Mouse (Mus musculus): Measurements from ENCODE around the gene Klhl18.

Klhl18 gene

DNA sequence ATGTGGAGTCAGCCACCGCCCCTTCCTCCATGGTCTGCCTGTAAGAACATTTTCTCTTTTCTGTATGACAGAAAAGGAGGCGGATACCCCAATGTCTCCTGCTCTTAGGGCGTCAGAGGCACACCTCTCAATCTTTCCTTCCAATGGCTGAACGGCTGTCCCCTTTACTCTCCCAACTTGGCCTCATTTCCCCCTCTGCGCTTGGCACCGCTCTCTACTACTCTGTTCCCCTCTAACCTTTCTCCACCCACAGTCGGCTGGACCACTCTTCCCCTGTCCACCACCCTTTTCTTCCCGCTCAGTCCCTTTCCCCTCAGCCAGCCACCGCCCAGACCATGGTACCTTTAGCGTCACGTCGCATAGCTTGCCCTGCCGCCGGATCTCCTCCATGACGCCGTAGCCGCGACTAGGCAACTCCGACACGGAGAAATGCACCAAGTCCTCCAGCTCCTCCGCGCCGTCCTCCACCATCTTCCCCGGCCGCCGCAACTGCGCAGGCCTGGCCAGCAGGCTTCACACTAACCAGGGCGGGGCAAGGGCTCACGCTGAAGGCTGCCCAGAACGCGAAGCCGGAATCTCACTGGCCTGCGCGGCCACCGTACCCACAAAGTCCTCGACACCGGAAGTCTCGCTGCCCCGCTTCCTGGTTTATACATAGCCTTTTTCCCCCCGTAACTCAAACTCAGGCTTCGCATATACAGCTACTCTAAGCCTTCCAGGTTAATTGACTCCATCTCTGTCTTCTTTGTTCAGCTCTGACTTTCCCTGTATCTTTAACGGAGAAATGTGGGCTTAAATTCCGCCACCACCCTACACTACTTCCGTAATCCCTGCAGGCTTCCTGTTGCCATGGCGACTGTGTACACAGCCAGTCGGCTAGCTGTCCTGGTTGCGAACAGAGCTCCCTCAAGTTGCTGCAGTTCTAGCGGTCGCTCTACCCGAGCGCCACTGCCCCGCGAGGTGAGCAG lies at the start of gene Klhl18, which contains the start of gene Kif9:
Gene Klhl18 (minus strand): TSS at position 571 of the 968 bp plus-strand sequence.
Gene Kif9 (plus strand): TSS at position 835 of the 968 bp plus-strand sequence.
- peak; percentile 99 for DNase-seq

GRCm38 (mm10) chr9:110525737-110526136 lies 49.2 kb upstream of the Klhl18 start:
- DNase-seq: no peak

GRCm38 (mm10) chr9:110490913-110491312 lies 14.4 kb upstream of the Klhl18 start:
- DNase-seq: peak in 1 of 2 experiments; percentile 20

DNA sequence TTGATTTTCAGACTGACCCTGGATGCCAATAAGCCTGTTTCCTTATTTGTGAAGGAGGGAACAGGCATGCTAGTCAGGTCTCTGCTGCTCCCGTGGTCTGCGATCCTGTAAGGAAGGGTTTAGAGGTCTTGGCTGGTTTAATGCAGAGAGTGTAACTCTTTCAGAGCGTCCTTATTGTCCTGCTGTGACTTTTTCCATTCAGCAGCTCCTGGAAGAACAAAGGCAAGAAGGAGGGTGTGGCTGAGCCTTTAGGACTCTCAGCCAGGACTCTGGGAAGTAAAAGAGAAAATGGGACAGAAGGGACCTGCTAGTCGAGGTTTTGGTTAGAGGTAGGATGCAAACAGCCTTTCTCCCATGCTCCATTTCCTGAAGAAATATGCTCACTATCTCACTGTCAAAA lies 12.3 kb upstream of the Klhl18 start:
- no peak for DNase-seq

DNA sequence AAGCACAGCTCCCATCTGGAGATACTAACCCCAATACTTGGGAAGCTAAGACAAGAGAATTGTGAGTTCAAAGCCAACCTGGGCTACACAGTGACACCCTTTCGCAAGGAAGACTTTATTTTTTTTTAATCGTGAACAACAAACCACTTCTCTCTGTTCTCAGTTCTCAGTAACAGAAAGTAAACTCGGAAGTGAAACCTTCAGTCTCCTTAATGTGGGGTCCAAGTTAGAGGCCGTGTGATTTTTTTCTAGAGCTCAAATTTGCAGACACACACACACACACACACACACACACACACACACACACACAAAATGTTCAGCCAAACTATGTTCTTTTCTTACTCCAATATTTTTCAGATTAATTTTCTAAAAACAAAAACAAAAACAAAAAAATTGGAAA lies 2.1 kb upstream of the Klhl18 start:
- no peak for DNase-seq

GRCm38 (mm10) chr9:110477951-110478350 lies 1.5 kb upstream of the Klhl18 start:
- DNase-seq: no peak

DNA sequence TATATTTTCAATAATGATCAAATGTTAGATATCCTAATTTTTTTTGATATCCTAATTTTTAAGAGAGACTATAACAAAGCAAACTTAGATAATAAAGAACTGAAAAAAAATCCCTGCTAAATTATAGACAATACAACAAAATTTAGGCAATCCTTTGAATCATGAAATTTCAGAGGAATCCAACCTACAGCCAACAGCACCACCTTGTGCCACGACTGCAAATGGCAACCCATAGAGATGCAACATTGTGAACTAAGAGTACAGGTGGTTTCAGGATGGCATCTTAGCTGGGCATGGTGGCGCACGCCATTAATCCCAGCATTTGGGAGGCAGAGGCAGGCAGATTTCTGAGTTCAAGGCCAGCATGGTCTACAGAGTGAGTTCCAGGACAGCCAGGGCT lies 10.3 kb downstream of the Klhl18 start:
- peak in 1 of 2 experiments; percentile 18 for DNase-seq

DNA sequence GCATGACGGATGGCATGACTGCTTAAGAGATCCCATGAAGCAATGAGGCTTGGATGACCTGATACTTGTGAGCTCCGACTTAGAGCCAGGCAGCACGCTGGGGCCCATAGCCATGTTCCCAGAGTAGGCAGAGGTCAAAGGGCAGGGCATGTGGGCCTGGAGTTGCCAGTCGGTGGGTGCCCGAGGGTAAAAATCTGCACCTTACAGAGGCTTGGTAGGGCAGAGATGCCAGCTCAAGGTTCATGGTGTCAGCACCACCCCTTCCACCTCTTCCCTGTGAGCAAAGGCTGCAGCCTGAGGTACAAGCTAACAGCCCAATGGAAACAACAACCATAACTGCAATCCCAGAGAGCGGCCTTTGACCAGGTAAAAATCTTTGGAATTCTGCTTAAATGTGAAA lies 11.2 kb downstream of the Klhl18 start:
- no peak for DNase-seq

- no peak for DNase-seq
Observed at GRCm38 (mm10) chr9:110463983-110464591, 12.4 kb downstream of the Klhl18 start.

- no peak for DNase-seq
Observed at GRCm38 (mm10) chr9:110462321-110462720, 14.2 kb downstream of the Klhl18 start.

DNA sequence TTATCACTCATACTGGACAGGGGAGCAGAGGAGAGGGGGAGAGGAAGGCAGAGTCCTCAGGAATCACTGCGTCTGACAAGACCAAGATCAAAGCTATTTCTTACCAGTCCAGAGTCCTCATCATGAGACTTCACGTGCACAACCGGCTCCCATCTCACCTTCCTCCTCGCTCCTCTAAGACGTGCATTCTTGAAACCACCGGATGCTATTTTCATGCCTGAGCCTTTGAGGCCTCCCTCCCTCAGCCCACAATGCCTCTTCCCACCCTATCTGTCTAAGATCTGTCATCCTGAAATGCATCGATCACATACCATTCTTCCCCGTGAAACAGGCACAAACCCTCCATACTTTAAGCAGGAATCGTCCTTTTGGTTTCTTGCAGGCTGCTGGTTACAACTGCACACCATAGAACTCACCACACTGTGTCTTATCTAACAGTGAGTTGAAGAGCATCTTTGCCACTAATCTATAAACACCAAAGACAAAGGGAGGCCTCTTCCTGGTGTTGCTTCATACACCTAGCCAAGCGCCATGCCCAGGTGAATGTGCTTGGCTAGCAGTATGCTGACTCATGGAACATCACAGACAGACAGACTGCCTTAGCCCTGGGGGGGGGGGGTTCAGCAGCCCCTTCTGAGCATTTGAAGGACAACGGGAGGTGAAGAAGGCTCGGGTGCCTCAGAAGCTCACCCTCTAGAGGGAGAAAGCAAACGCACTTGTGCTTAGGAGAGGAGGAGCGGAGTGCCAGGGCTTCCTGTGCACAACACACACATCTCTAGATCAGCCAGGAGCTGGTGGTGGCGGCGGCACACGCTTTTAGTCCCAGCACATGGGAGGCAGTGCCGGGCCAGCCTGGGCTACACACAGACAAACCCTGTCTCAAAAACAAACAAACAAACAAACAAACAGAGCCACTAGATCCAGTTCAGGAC lies 15.3 kb downstream of the Klhl18 start:
- no peak for DNase-seq

DNA sequence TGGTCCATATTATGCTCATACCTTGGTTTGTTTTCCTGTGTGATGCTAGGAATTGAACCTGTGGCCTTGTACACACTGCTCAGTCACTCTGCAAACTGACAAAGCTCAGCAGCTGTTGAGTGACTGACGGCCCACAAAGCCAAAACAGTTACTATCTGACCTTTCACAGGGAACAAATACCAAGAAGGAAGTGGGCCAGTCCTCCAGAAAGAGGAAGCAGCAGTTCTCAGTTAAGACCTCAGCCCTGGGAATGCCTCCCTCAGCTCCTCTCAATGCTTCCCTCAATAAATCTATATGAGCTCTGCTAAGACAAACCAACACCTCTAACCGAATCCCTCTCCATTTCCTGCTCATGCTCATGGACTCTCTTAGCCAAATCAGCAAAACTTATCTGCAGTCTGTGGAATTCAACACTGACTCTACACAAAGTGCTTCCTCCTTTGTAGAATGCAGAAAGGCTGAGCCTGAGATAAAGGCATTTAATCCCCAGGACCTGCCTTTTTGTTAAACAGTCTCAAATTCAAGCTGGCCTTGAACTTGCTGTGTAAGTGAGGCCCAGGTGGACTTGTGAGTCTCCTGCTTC lies 17.3 kb downstream of the Klhl18 start:
- DNase-seq: no peak

DNA sequence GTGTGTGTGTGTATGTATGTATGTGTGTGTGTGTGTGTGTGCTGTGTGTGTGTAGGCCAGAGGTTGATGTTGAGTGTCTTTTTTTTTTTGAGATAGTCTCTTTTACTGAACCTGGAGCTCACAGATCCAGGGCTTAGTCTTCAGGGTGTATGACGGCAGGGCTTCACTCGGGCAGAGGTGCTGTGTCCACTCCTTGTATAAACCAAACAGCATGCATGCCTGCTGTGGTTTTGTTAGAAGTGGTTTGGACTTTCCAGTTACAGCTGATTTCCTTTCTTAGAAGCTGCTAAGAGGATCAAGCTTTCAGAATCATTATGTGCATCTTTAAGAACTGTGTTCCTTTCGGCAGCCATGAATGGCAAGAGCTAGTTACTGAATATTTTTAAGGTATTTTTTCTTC lies 18.6 kb downstream of the Klhl18 start:
- no peak for DNase-seq

- DNase-seq: no peak
Observed at GRCm38 (mm10) chr9:110452523-110452922, 24.0 kb downstream of the Klhl18 start.

DNA sequence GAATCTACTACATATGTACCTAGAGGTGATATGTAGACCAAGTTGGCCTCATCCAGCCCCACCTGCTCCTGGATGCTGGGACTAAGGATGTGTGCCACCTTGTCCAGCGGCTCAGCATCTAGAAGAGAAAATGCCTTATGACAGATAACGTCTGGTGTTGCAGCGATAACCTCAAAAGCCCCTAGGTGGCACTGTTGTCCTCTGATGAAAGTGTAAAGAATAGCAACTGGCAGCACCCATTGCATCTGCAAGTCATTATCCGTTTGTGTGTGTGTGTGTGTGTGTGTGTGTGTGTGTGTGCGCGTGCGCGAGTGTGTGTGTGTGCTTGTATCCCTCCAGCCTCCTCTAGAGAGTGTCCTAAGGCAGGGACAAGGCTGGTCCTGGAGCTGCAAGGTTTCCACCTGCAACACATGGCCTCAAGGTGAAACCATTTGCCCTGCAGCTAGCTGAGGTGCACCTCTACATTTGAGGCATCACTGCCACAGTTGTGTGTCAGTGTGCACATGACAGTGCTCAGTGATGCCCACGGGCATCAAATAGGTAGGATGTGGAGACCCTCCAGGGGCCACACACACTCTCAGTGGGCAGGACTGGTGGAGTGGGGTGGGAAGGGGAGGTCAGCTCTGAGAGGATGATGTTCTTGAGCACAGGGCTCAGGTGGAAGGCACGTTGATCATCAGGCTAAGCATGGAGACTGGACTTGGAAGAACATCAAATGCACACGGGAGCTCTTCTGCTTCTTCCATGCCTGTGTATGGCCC lies 27.5 kb downstream of the Klhl18 start:
- DNase-seq: peak; percentile 72 to 83

DNA sequence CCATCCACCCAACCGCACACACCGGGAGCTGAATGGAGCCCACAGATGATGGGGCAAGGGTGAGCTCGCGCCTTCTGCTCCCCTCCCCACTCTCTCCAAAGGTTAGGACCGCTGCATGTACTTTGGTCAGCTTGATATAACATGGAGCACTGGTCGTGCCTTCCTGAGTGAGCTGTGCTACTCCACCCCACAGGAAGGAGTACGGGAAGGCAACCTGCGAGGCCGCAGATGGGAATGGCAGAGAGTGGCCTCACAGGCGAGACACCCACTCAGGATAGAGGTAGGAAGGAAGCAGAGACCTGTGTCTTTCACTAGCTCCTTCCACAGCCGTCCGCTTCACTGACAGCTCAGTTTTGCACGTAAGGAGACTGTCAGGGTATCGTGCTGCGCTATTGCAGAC lies 28.1 kb downstream of the Klhl18 start:
- DNase-seq: no peak

- DNase-seq: no peak
Observed at GRCm38 (mm10) chr9:110440559-110440958, 35.9 kb downstream of the Klhl18 start.

DNA sequence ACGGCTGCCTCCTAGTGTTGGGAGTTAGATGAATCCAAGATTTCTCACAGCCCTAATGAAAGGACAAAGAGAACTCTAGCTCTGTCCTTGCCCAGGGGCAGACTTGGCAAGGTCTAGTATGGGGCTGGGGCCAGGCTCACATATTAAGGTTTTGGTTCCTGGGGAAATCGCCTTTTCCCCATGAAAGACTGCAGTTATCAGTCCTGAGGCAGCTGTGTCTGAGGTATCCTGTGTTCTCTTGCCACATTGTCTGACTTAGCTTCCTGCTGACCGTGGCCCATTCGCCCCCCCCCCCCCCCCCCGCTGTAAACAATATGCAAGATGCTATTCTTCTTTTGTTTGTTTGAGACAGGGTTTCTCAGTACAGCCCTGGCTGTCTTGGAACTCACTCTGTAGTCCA lies 36.4 kb downstream of the Klhl18 start:
- no peak for DNase-seq

DNA sequence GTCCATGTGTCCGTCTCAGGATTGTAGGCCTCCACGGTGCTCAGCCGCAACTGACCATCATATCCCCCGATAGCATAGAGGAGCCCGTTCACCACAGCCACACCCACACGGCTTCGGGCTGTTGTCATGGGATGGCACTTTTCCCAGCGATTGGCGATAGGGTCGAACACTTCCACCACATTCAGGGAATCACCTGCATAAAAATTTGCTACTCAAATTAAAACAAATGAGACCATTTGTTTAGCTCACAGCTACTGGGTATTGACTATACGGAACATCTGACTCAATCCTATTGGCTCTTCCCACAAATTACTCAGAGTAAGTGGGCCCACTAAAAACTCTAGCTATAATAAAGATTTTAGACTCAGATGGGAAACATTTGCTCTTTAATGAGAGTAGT lies 40.5 kb downstream of the Klhl18 start:
- no peak for DNase-seq

DNA sequence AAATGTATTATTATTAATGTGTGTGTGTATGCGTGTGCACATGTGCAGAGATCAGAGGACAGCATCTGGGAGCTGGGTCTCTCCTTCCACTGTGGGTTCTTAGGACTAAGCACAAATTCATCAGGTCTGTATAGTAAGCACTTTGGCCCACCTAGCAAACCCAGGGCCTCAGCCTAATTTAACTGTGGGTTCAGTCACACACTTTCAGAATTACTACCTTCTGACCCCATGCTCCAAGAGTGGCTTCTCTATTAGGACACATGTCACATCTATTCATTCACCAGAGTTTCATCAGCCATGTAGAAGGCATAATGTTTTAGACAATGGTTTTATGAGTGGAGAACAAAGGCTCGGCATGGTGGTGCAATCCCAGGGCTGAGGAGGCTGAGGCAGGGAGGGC lies 43.4 kb downstream of the Klhl18 start:
- no peak for DNase-seq

GRCm38 (mm10) chr9:110431241-110431640 lies 45.3 kb downstream of the Klhl18 start:
- no peak for DNase-seq

All from cerebellum, postnatal 25 days (tissue).